Mouse (Mus musculus): Measurements from ENCODE around the gene Atp6v1f.
A peak's percentile ranks its signal among the peaks of the same experiment; 100 is the strongest.

Atp6v1f gene

GRCm38 (mm10) chr6:29461502-29461901 is 6.0 kb upstream of the Atp6v1f start:
- DNase-seq (ENCODE audit: low read depth, low spot score), result no peak

DNA sequence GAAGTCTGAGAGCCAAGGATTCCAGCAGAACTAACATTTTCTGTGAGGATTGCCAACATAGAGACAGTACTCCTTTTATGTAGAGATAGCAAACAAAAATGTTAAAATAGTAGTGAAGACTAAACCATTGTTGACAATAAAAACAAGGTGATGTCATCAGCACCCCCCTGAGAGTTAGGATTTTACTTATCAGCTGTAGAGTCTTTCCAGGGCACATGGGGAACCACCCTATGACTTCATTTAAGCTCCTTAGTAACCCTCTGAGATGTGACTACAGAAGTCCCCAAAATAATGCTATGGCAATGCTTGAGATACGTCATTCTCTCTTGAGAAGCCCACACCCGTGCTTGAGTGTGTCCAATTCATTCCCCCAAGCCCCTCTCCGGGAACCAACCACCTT is 4.1 kb upstream of the Atp6v1f start:
- DNase-seq (ENCODE audit: low read depth, low spot score), result no peak

GRCm38 (mm10) chr6:29468851-29469250 is 1.3 kb downstream of the Atp6v1f start:
- no peak for DNase-seq (ENCODE audit: low read depth, low spot score)

DNA sequence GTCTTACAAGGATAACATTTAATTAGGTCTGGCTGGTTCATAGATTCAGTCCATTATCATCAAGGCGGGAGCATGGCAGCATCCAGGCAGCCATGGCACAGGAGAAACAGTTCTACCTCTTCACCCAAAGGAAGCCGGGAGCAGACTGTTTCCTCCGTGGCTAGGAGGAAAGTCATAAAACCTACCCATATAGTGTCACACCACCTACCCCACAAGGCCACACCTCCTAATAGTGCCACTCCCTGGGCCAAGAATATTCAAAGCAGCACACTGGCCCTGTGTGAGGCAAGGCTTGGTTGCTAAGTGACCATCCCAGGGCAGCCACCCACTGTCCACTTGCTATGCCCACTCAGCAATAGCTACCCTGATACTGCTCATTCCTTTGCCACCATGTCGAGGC is 3.6 kb downstream of the Atp6v1f start, which contains the start of gene Atp6v1fnb:
Gene Atp6v1fnb (plus strand): TSS at position 301 of the 400 bp plus-strand sequence.
- DNase-seq (ENCODE audit: low read depth, low spot score), result no peak

DNA sequence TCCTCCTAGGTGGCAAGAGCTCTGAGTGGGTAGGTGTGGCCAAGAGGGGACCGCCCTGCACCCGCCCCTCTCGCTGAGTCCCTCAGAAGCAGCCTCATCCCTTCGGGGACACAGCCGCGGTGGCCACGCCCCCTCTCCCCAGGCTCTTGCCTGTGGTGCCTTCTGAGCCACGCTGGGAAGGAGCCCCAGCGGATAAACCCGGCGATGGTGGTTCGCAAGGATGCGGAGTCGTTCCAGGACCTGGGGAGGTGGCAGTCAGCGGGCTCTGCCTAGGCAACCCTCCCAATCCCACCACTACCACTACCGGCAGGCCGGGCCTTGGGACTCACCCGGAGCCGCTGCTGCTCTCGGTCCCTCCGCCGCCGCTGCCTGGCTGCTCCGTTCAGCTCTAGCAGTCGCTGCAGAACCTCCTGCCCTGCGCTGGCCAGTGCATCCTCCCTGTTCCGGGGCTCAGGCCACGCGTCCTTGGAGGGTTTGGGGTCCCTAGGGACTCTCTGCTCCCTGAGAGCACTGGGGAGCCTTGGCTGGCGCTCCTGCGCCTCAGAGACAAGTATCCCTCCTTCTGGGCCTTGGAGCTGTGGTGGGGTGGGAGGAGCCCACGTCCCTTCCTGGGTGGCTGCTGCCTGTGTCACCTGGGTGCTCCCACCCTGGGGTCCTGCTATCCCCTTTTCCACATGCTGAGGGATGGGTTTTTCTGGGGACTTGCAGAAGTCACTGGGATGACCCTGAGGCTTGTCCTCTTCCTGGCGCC is 6.6 kb downstream of the Atp6v1f start:
- no peak for DNase-seq (ENCODE audit: low read depth, low spot score)

DNA sequence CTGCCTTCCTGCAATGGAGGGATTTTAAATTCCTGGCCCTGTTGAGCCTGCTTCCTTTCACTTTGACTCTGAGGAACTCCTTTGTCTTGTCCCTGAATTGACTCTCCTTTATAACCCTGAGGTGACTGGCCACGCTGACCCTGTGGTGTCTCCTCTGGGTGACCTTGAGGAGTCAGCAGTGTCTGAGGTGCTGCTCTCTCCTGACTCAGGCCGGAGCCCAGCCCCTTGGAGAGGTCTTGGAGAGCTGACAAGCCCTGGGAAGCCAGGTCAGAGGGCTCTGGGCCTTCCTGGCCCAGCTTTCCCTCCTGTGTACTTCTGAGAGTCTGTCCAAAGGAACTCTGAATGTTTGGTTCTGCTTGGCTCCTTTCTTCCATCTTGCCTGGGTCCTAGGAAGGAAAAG is 7.2 kb downstream of the Atp6v1f start:
- DNase-seq (ENCODE audit: low read depth, low spot score), result no peak

- DNase-seq (ENCODE audit: low read depth, low spot score), result no peak
Observed at GRCm38 (mm10) chr6:29482691-29483090, 15.2 kb downstream of the Atp6v1f start.

- peak; percentile 70 for DNase-seq (ENCODE audit: low read depth, low spot score)
Observed at GRCm38 (mm10) chr6:29484716-29485559, 17.4 kb downstream of the Atp6v1f start.

- DNase-seq (ENCODE audit: low read depth, low spot score), result peak; percentile 57
Observed at GRCm38 (mm10) chr6:29485951-29486350, 18.4 kb downstream of the Atp6v1f start.

- no peak for DNase-seq (ENCODE audit: low read depth, low spot score)
Observed at GRCm38 (mm10) chr6:29494101-29494500, 26.6 kb downstream of the Atp6v1f start.

GRCm38 (mm10) chr6:29496270-29496669 is 28.8 kb downstream of the Atp6v1f start:
- no peak for DNase-seq (ENCODE audit: low read depth, low spot score)

GRCm38 (mm10) chr6:29497791-29498190 is 30.3 kb downstream of the Atp6v1f start:
- no peak for DNase-seq (ENCODE audit: low read depth, low spot score)

- DNase-seq (ENCODE audit: low read depth, low spot score), result no peak
Observed at GRCm38 (mm10) chr6:29500177-29500576, 32.7 kb downstream of the Atp6v1f start.

GRCm38 (mm10) chr6:29500810-29501209 is 33.3 kb downstream of the Atp6v1f start:
- DNase-seq (ENCODE audit: low read depth, low spot score), result no peak

DNA sequence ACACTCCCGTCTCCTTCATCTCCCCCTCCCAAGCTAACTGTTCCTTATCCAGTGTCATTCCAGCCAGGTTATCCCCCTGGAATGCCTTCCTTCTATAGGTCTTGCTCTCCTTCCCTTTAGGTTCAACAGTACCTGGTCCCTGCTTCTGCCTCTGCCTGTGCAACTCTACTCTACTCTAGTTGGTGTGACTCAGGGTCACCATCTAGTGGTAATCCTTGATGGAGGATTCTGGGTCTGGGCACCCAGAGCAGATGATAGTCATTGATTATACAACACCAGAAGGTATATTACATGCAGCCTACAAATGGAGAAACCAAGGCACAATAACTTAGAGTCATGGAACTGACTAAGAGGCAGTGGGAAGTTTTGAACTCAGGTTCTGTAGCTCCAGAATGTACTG is 34.1 kb downstream of the Atp6v1f start:
- peak; percentile 29 for DNase-seq (ENCODE audit: low read depth, low spot score)

DNA sequence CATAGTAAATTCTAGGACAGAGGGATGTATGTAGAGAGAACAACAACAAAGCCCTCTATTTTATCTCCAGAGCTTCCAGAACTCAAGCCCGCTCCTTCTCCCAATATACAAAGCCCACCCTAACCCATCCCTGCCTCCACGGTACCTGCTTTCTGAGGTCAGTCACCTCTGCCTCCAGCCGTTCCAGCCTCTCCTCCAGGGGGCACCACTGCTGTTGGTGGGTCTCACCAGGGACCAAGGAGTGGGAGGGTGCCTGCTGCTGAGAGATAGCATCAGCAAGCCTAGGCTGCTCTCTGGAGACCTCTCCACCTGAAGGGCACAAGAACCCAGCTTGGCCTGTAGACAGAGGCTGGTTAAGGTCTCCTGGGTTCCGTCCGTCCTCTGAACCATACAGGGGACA is 38.0 kb downstream of the Atp6v1f start:
- DNase-seq (ENCODE audit: low read depth, low spot score), result peak; percentile 17

- DNase-seq (ENCODE audit: low read depth, low spot score), result no peak
Observed at GRCm38 (mm10) chr6:29506834-29507233, 39.3 kb downstream of the Atp6v1f start.

- no peak for DNase-seq (ENCODE audit: low read depth, low spot score)
Observed at GRCm38 (mm10) chr6:29507447-29508309, 40.2 kb downstream of the Atp6v1f start, which contains the start of gene Kcp. Kcp (minus strand) TSS chr6:29507952.

- DNase-seq (ENCODE audit: low read depth, low spot score), result no peak
Observed at GRCm38 (mm10) chr6:29509086-29509485, 41.6 kb downstream of the Atp6v1f start.

- no peak for DNase-seq (ENCODE audit: low read depth, low spot score)
Observed at GRCm38 (mm10) chr6:29513284-29513683, 45.8 kb downstream of the Atp6v1f start.

- DNase-seq (ENCODE audit: low read depth, low spot score), result peak; percentile 84
Observed at GRCm38 (mm10) chr6:29517139-29517538, 49.6 kb downstream of the Atp6v1f start.
